Mouse (Mus musculus) heart, adult 9 months (tissue): ENCODE measurements around the gene Tbc1d4.

ENCODE experiments used
- DNase-seq, 2 experiments: peaks; one replicate each; pipeline ENCODE4 v3.0.0; 2022; ENCODE audit warnings: low spot score in 2 of 2

Tbc1d4 gene

GRCm38 (mm10) chr14:101532090-101532695, 76.8 kb downstream of the Tbc1d4 start:
- DNase-seq: peak in 1 of 2 experiments; percentile 47

- DNase-seq: no peak
Measured at GRCm38 (mm10) chr14:101530455-101530854, 78.5 kb downstream of the Tbc1d4 start.

GRCm38 (mm10) chr14:101529194-101529593, 79.8 kb downstream of the Tbc1d4 start:
- DNase-seq: no peak

- DNase-seq: peak; percentile 24 to 61
Measured at GRCm38 (mm10) chr14:101527420-101527996, 81.5 kb downstream of the Tbc1d4 start.

- no peak for DNase-seq
Measured at GRCm38 (mm10) chr14:101526478-101526877, 82.5 kb downstream of the Tbc1d4 start.

GRCm38 (mm10) chr14:101519964-101520363, 89.0 kb downstream of the Tbc1d4 start:
- DNase-seq: no peak

GRCm38 (mm10) chr14:101518259-101518658, 90.7 kb downstream of the Tbc1d4 start:
- no peak for DNase-seq

GRCm38 (mm10) chr14:101517801-101518200, 91.2 kb downstream of the Tbc1d4 start:
- DNase-seq: no peak

GRCm38 (mm10) chr14:101517341-101517740, 91.7 kb downstream of the Tbc1d4 start:
- DNase-seq: peak in 1 of 2 experiments; percentile 46

- DNase-seq: no peak
Measured at GRCm38 (mm10) chr14:101516864-101517263, 92.1 kb downstream of the Tbc1d4 start.

- no peak for DNase-seq
Measured at GRCm38 (mm10) chr14:101516031-101516430, 93.0 kb downstream of the Tbc1d4 start.

GRCm38 (mm10) chr14:101515271-101515670, 93.7 kb downstream of the Tbc1d4 start:
- no peak for DNase-seq

- DNase-seq: no peak
Measured at GRCm38 (mm10) chr14:101514557-101514971, 94.4 kb downstream of the Tbc1d4 start.

GRCm38 (mm10) chr14:101513163-101513562, 95.8 kb downstream of the Tbc1d4 start:
- no peak for DNase-seq

- no peak for DNase-seq
Measured at GRCm38 (mm10) chr14:101511410-101511809, 97.6 kb downstream of the Tbc1d4 start.

- DNase-seq: no peak
Measured at GRCm38 (mm10) chr14:101510540-101511313, 98.3 kb downstream of the Tbc1d4 start.

- DNase-seq: no peak
Measured at GRCm38 (mm10) chr14:101509759-101510158, 99.2 kb downstream of the Tbc1d4 start.

GRCm38 (mm10) chr14:101507956-101508355, 101.0 kb downstream of the Tbc1d4 start:
- DNase-seq: no peak

GRCm38 (mm10) chr14:101507146-101507545, 101.8 kb downstream of the Tbc1d4 start:
- no peak for DNase-seq

- DNase-seq: no peak
Measured at GRCm38 (mm10) chr14:101505805-101506204, 103.2 kb downstream of the Tbc1d4 start.

GRCm38 (mm10) chr14:101504473-101505200, 104.4 kb downstream of the Tbc1d4 start:
- DNase-seq: no peak
